Mouse (Mus musculus) embryonic facial prominence, embryonic 12.5 days (tissue): ENCODE results near the gene Tmc3. TPM values are rescaled to one million over a fixed set of nuclear protein-coding genes. Genes with fewer than 3 reads are reported as not detected.

Experiments
- ATAC-seq: fragments of 200-750 bp; cut with Nextera tagmentation; 2 replicates; pipeline ENCODE4 v1.8.0; 2017; ENCODE audit not compliant: insufficient number of reproducible peaks, insufficient read depth, low FRiP score, low TSS enrichment
- H3K27ac ChIP-seq: fragments of 300-500 bp; sonication (generic); 2 replicates; pipeline ENCODE4 v1.5.1; 2016; ENCODE audit warnings: mild to moderate bottlenecking
- H3K27me3 ChIP-seq: fragments of 300-500 bp; sonication (generic); 2 replicates; pipeline ENCODE4 v1.6.1; 2016; ENCODE audit warnings: mild to moderate bottlenecking, moderate library complexity
- H3K36me3 ChIP-seq: fragments of 300-500 bp; sonication (generic); 2 replicates; pipeline ENCODE4 v1.6.1; 2016; ENCODE audit warnings: mild to moderate bottlenecking
- H3K4me1 ChIP-seq: fragments of 300-500 bp; sonication (generic); 2 replicates; pipeline ENCODE4 v1.6.1; 2016
- H3K4me2 ChIP-seq: fragments of 300-500 bp; sonication (generic); replicated peaks from 2 replicates; pipeline ENCODE4 v1.6.1; 2016; ENCODE audit warnings: mild to moderate bottlenecking, moderate library complexity
- H3K4me3 ChIP-seq: fragments of 300-500 bp; sonication (generic); 2 replicates; pipeline ENCODE4 v1.5.1; 2016; ENCODE audit warnings: mild to moderate bottlenecking
- H3K9ac ChIP-seq: fragments of 300-500 bp; sonication (generic); 2 replicates; pipeline ENCODE4 v1.6.1; 2016; ENCODE audit warnings: mild to moderate bottlenecking, moderate library complexity
- H3K9me3 ChIP-seq: fragments of 300-500 bp; sonication (generic); 2 replicates; pipeline ENCODE4 v1.6.1; 2016; ENCODE audit warnings: mild to moderate bottlenecking, moderate library complexity
- WGBS: fragments of 180-500 bp; shearing (Covaris S2); methylation state at CpG from one replicate; pipeline ENCODE4 v1.1.7; 2016; 5-methylcytosine and 5-hydroxymethylcytosine counted together
- polyA plus RNA-seq: library from polyadenylated mRNA; unstranded; fragments of >200 nt; fragmentation: Nextera tagmentation; extraction: Ambion mirVana; gene quantifications from 2 replicates; pipeline ENCODE4 v1.2.1, GENCODE M21; 2016

Tmc3 gene
- polyA plus RNA-seq, 1 experiment from 2014 or later = 1.8 TPM

- 30% methylated on average over 7 of the region's 7 CpGs for WGBS
- no peak overlapping the region for H3K4me3 ChIP-seq
- no peaks in the 10 kb centered on the region for H3K9me3 ChIP-seq
- H3K9ac ChIP-seq = no peak overlapping the region
- no peak overlapping the region for H3K4me2 ChIP-seq
- H3K36me3 ChIP-seq = no peaks in the 10 kb centered on the region
- no peak overlapping the region for H3K27ac ChIP-seq
- H3K27me3 ChIP-seq = no peaks in the 10 kb centered on the region
- peaks cover 7% of the 10 kb centered on the region for H3K4me1 ChIP-seq
- ATAC-seq = no peak
Observed at GRCm38 (mm10) chr7:83565976-83566375, 18.8 kb upstream of the Tmc3 start.

- Histone ChIP-seq H3K4me3 (no peak overlapping the region), H3K27ac (no peak overlapping the region), H3K4me1 (peaks cover 7% of the 10 kb centered on the region), H3K4me2 (no peak overlapping the region), H3K27me3 (no peaks in the 10 kb centered on the region), H3K9ac (no peak overlapping the region), H3K9me3 (no peaks in the 10 kb centered on the region), H3K36me3 (no peaks in the 10 kb centered on the region)
- ATAC-seq = no peak
- WGBS = 54% methylated on average over 16 of the region's 16 CpGs
Observed at GRCm38 (mm10) chr7:83567841-83568500, 16.8 kb upstream of the Tmc3 start.

- 70% methylated on average over 2 of the region's 2 CpGs for WGBS
Observed at GRCm38 (mm10) chr7:83568815-83569214, 15.9 kb upstream of the Tmc3 start.

GRCm38 (mm10) chr7:83569436-83569835 is 15.3 kb upstream of the Tmc3 start:
- H3K4me1 ChIP-seq = peaks cover 9% of the 10 kb centered on the region
- ATAC-seq = no peak
- H3K4me3 ChIP-seq = no peak overlapping the region
- no peaks in the 10 kb centered on the region for H3K36me3 ChIP-seq
- no peak overlapping the region for H3K9ac ChIP-seq
- no peaks in the 10 kb centered on the region for H3K9me3 ChIP-seq
- no peak overlapping the region for H3K4me2 ChIP-seq
- H3K27me3 ChIP-seq = no peaks in the 10 kb centered on the region
- WGBS = 87% methylated on average over 2 of the region's 2 CpGs
- no peak overlapping the region for H3K27ac ChIP-seq

More at GRCm38 (mm10) chr7:83568815-83569214, 15.9 kb upstream of the Tmc3 start:
- no peak overlapping the region for H3K9ac ChIP-seq
- H3K4me2 ChIP-seq = no peak overlapping the region
- H3K4me3 ChIP-seq = no peak overlapping the region
- no peaks in the 10 kb centered on the region for H3K9me3 ChIP-seq
- peaks cover 7% of the 10 kb centered on the region for H3K4me1 ChIP-seq
- no peaks in the 10 kb centered on the region for H3K27me3 ChIP-seq
- no peaks in the 10 kb centered on the region for H3K36me3 ChIP-seq
- ATAC-seq = no peak
- H3K27ac ChIP-seq = no peak overlapping the region

- Histone ChIP-seq H3K27me3 (no peaks in the 10 kb centered on the region), H3K9me3 (no peaks in the 10 kb centered on the region), H3K27ac (no peak overlapping the region), H3K4me1 (peaks cover 12% of the 10 kb centered on the region), H3K4me2 (no peak overlapping the region), H3K9ac (no peak overlapping the region), H3K4me3 (no peak overlapping the region), H3K36me3 (no peaks in the 10 kb centered on the region)
- ATAC-seq = no peak
- 51% methylated on average over 4 of the region's 4 CpGs for WGBS
Observed at GRCm38 (mm10) chr7:83571077-83571476, 13.7 kb upstream of the Tmc3 start.

- H3K4me3 ChIP-seq = no peak overlapping the region
- H3K4me1 ChIP-seq = peaks cover 12% of the 10 kb centered on the region
- H3K9ac ChIP-seq = no peak overlapping the region
- no peak overlapping the region for H3K4me2 ChIP-seq
- ATAC-seq = no peak
- H3K27ac ChIP-seq = no peak overlapping the region
- H3K36me3 ChIP-seq = no peaks in the 10 kb centered on the region
- H3K27me3 ChIP-seq = no peaks in the 10 kb centered on the region
- WGBS = 62% methylated on average over 3 of the region's 3 CpGs
- no peaks in the 10 kb centered on the region for H3K9me3 ChIP-seq
Observed at GRCm38 (mm10) chr7:83571901-83572300, 12.8 kb upstream of the Tmc3 start.

- H3K4me1 ChIP-seq = peaks cover 12% of the 10 kb centered on the region
- no peaks in the 10 kb centered on the region for H3K27me3 ChIP-seq
- WGBS = 73% methylated on average over 2 of the region's 2 CpGs
- ATAC-seq = no peak
- no peak overlapping the region for H3K4me2 ChIP-seq
- H3K4me3 ChIP-seq = no peak overlapping the region
- H3K36me3 ChIP-seq = no peaks in the 10 kb centered on the region
- no peak overlapping the region for H3K9ac ChIP-seq
- no peak overlapping the region for H3K27ac ChIP-seq
- H3K9me3 ChIP-seq = no peaks in the 10 kb centered on the region
Observed at GRCm38 (mm10) chr7:83572451-83572850, 12.3 kb upstream of the Tmc3 start.

- H3K4me3 ChIP-seq = no peak overlapping the region
- no peak overlapping the region for H3K4me2 ChIP-seq
- no peaks in the 10 kb centered on the region for H3K9me3 ChIP-seq
- H3K27me3 ChIP-seq = no peaks in the 10 kb centered on the region
- no peak overlapping the region for H3K27ac ChIP-seq
- 37% methylated on average over 4 of the region's 4 CpGs for WGBS
- peaks cover 9% of the 10 kb centered on the region for H3K4me1 ChIP-seq
- no peak for ATAC-seq
- no peak overlapping the region for H3K9ac ChIP-seq
- H3K36me3 ChIP-seq = no peaks in the 10 kb centered on the region
Observed at GRCm38 (mm10) chr7:83580946-83581345, 3.8 kb upstream of the Tmc3 start.

- no peak overlapping the region for H3K9ac ChIP-seq
- WGBS = 77% methylated on average over 3 of the region's 3 CpGs
- H3K27ac ChIP-seq = no peak overlapping the region
- H3K4me1 ChIP-seq = no peaks in the 10 kb centered on the region
- H3K9me3 ChIP-seq = no peaks in the 10 kb centered on the region
- no peak overlapping the region for H3K4me3 ChIP-seq
- no peaks in the 10 kb centered on the region for H3K27me3 ChIP-seq
- ATAC-seq = no peak
- H3K36me3 ChIP-seq = no peaks in the 10 kb centered on the region
- H3K4me2 ChIP-seq = no peak overlapping the region
Observed at GRCm38 (mm10) chr7:83594056-83594455, 9.3 kb downstream of the Tmc3 start.

GRCm38 (mm10) chr7:83597063-83597462 is 12.3 kb downstream of the Tmc3 start:
- Histone ChIP-seq H3K9me3 (no peaks in the 10 kb centered on the region), H3K4me2 (no peak overlapping the region), H3K9ac (no peak overlapping the region), H3K4me1 (no peaks in the 10 kb centered on the region), H3K4me3 (no peak overlapping the region), H3K27ac (no peak overlapping the region), H3K27me3 (no peaks in the 10 kb centered on the region), H3K36me3 (no peaks in the 10 kb centered on the region)
- ATAC-seq = no peak
- WGBS = 84% methylated on average over 3 of the region's 3 CpGs

- Histone ChIP-seq H3K9me3 (no peaks in the 10 kb centered on the region), H3K4me3 (no peak overlapping the region), H3K27me3 (no peaks in the 10 kb centered on the region), H3K27ac (no peak overlapping the region), H3K9ac (no peak overlapping the region), H3K36me3 (no peaks in the 10 kb centered on the region), H3K4me2 (no peak overlapping the region), H3K4me1 (peaks cover 7% of the 10 kb centered on the region)
- WGBS = 86% methylated on average over 13 of the region's 13 CpGs
- ATAC-seq = no peak
Observed at GRCm38 (mm10) chr7:83598997-83599912, 14.5 kb downstream of the Tmc3 start.

- Histone ChIP-seq H3K4me1 (peaks cover 13% of the 10 kb centered on the region), H3K9ac (no peak overlapping the region), H3K27ac (no peak overlapping the region), H3K27me3 (no peaks in the 10 kb centered on the region), H3K4me2 (no peak overlapping the region), H3K36me3 (no peaks in the 10 kb centered on the region), H3K9me3 (no peaks in the 10 kb centered on the region), H3K4me3 (no peak overlapping the region)
- ATAC-seq = no peak
- 59% methylated on average over 8 of the region's 8 CpGs for WGBS
Observed at GRCm38 (mm10) chr7:83599913-83600286, 15.2 kb downstream of the Tmc3 start.
